Mouse (Mus musculus): ENCODE measurements around the gene Flrt1.
"Not testable (repeated sequence)": the region's sequence is repeated elsewhere in the genome, so short reads cannot be mapped to it uniquely, and the experiment has no call there.

The Flrt1 gene

GRCm38 (mm10) chr19:7103349-7103992 is 2.1 kb downstream of the Flrt1 start:
- no peak for DNase-seq (ENCODE audit: low spot score in 2 of 2)

GRCm38 (mm10) chr19:7102039-7102438 is 3.5 kb downstream of the Flrt1 start:
- no peak for DNase-seq (ENCODE audit: low spot score in 2 of 2)

GRCm38 (mm10) chr19:7099620-7100155 is 5.8 kb downstream of the Flrt1 start:
- no peak for DNase-seq (ENCODE audit: low spot score in 2 of 2)

GRCm38 (mm10) chr19:7092756-7093155 is 12.8 kb downstream of the Flrt1 start:
- no peak for DNase-seq (ENCODE audit: low spot score in 2 of 2)

GRCm38 (mm10) chr19:7091448-7092050 is 14.0 kb downstream of the Flrt1 start:
- no peak for DNase-seq (ENCODE audit: low spot score in 2 of 2)

GRCm38 (mm10) chr19:7090369-7091064 is 15.0 kb downstream of the Flrt1 start:
- no peak for DNase-seq (ENCODE audit: low spot score in 2 of 2)

- DNase-seq (ENCODE audit: low spot score in 2 of 2), result no peak
Observed at GRCm38 (mm10) chr19:7089842-7090251, 15.7 kb downstream of the Flrt1 start.

GRCm38 (mm10) chr19:7089050-7089449 is 16.5 kb downstream of the Flrt1 start:
- no peak for DNase-seq (ENCODE audit: low spot score in 2 of 2)

- no peak for DNase-seq (ENCODE audit: low spot score in 2 of 2)
Observed at GRCm38 (mm10) chr19:7088558-7088957, 17.0 kb downstream of the Flrt1 start.

- DNase-seq (ENCODE audit: low spot score in 2 of 2), result no peak
Observed at GRCm38 (mm10) chr19:7084734-7085133, 20.8 kb downstream of the Flrt1 start.

- DNase-seq (ENCODE audit: low spot score in 2 of 2), result no peak
Observed at GRCm38 (mm10) chr19:7083035-7083794, 22.3 kb downstream of the Flrt1 start.

- DNase-seq (ENCODE audit: low spot score in 2 of 2), result no peak
Observed at GRCm38 (mm10) chr19:7081516-7082266, 23.8 kb downstream of the Flrt1 start.

- DNase-seq (ENCODE audit: low spot score in 2 of 2), result no peak
Observed at GRCm38 (mm10) chr19:7078271-7078670, 27.3 kb downstream of the Flrt1 start.

- DNase-seq (ENCODE audit: low spot score in 2 of 2), result no peak
Observed at GRCm38 (mm10) chr19:7077666-7078065, 27.9 kb downstream of the Flrt1 start.

GRCm38 (mm10) chr19:7075336-7075735 is 30.2 kb downstream of the Flrt1 start:
- not testable (repeated sequence) for DNase-seq (ENCODE audit: low spot score in 2 of 2)

- DNase-seq (ENCODE audit: low spot score in 2 of 2), result no peak
Observed at GRCm38 (mm10) chr19:7073997-7074781, 31.3 kb downstream of the Flrt1 start.

GRCm38 (mm10) chr19:7072221-7072620 is 33.3 kb downstream of the Flrt1 start:
- DNase-seq (ENCODE audit: low spot score in 2 of 2), result no peak

GRCm38 (mm10) chr19:7070775-7071174 is 34.8 kb downstream of the Flrt1 start:
- DNase-seq (ENCODE audit: low spot score in 2 of 2), result no peak

- no peak for DNase-seq (ENCODE audit: low spot score in 2 of 2)
Observed at GRCm38 (mm10) chr19:7069781-7070763, 35.5 kb downstream of the Flrt1 start.
